Mouse (Mus musculus) erythroblast, embryonic 14.5 days (primary cell): ENCODE measurements around the gene Actb.

ENCODE experiments used
- GATA1 ChIP-seq: IDR thresholded peaks from 2 replicates; pipeline ENCODE4 v1.6.1; 2012; ENCODE audit warnings: low read length, inconsistent platforms, mixed read lengths
- TAL1 ChIP-seq: IDR thresholded peaks from 3 replicates; pipeline ENCODE4 v1.6.1; 2012; ENCODE audit warnings: low read length, inconsistent platforms, mixed read lengths

- TF ChIP-seq TAL1 (no peak), GATA1 (no peak)
Measured at GRCm38 (mm10) chr5:142940393-142940792, 33.8 kb upstream of the Actb start.
